Mouse (Mus musculus) liver, embryonic 16.5 days (tissue): ENCODE data around the gene Kpnb1. TPM values are rescaled to one million over a fixed set of nuclear protein-coding genes. Genes with fewer than 3 reads are reported as not detected.
A peak's percentile ranks its signal among the peaks of the same experiment; 100 is the strongest.

Experiments
- ATAC-seq: fragments of 200-750 bp; cut with Nextera tagmentation; 2 replicates; pipeline ENCODE4 v1.8.0; 2017; ENCODE audit warnings: low read depth, mild to moderate bottlenecking, moderate number of reproducible peaks, moderate library complexity
- H3K27ac ChIP-seq: fragments of 300-500 bp; sonication (generic); 2 replicates; pipeline ENCODE4 v1.5.1; 2014; ENCODE audit warnings: mild to moderate bottlenecking, low read length
- H3K27me3 ChIP-seq: fragments of 300-500 bp; sonication (generic); 2 replicates; pipeline ENCODE4 v1.6.1; 2014; ENCODE audit warnings: low read depth, low read length, mixed read lengths; ENCODE audit not compliant: control insufficient read depth, insufficient read depth
- H3K36me3 ChIP-seq: fragments of 300-500 bp; sonication (generic); 2 replicates; pipeline ENCODE4 v1.6.1; 2014; ENCODE audit warnings: mild to moderate bottlenecking; ENCODE audit not compliant: control insufficient read depth, insufficient read depth
- H3K4me1 ChIP-seq: fragments of 300-500 bp; sonication (generic); 2 replicates; pipeline ENCODE4 v1.6.1; 2014; ENCODE audit warnings: low read depth, low read length, mixed read lengths; ENCODE audit not compliant: control insufficient read depth
- H3K4me2 ChIP-seq: fragments of 300-500 bp; sonication (generic); 2 replicates; pipeline ENCODE4 v1.6.1; 2014; ENCODE audit warnings: low read depth, low read length, mixed read lengths
- H3K4me3 ChIP-seq: fragments of 300-500 bp; sonication (generic); 2 replicates; pipeline ENCODE4 v1.5.1; 2014; ENCODE audit warnings: low read depth, mild to moderate bottlenecking, low read length
- H3K9ac ChIP-seq: fragments of 300-500 bp; sonication (generic); 2 replicates; pipeline ENCODE4 v1.6.1; 2014; ENCODE audit warnings: low read depth, low read length
- H3K9me3 ChIP-seq: fragments of 300-500 bp; sonication (generic); replicated peaks from 2 replicates; pipeline ENCODE4 v1.6.1; 2016; ENCODE audit warnings: low read length; ENCODE audit not compliant: control insufficient read depth
- WGBS: fragments of 180-500 bp; shearing (Covaris S2); extraction: QIAGEN DNeasy Blood & Tissue Kit; methylation state at CpG from one replicate; pipeline ENCODE4 v1.1.7; 2014; ENCODE audit not compliant: insufficient replicate concordance; 5-methylcytosine and 5-hydroxymethylcytosine counted together
- polyA plus RNA-seq: library from polyadenylated mRNA; unstranded; fragments of >200 nt; fragmentation: Nextera tagmentation; extraction: Ambion mirVana; gene quantifications from 2 replicates; pipeline ENCODE4 v1.2.1, GENCODE M21; 2015

The Kpnb1 gene
- polyA plus RNA-seq, 1 experiment from 2014 or later, result 14.5 TPM

GRCm38 (mm10) chr11:97150411-97151330 lies 37.0 kb downstream of the Kpnb1 start:
- peaks cover 51% of the 10 kb centered on the region for H3K27me3 ChIP-seq
- H3K4me1 ChIP-seq, result peaks cover 3% of the 10 kb centered on the region
- peak; percentile 35 for ATAC-seq
- peak overlapping the region; percentile 68 for H3K4me2 ChIP-seq
- peak overlapping the region; percentile 31 for H3K27ac ChIP-seq
- no peaks in the 10 kb centered on the region for H3K9me3 ChIP-seq
- peak overlapping the region; percentile 16 for H3K9ac ChIP-seq
- WGBS, result under 1% methylated on average over 76 of the region's 102 CpGs
- H3K36me3 ChIP-seq, result peaks cover 5% of the 10 kb centered on the region; the same call in 1 of the 2 replicates
- H3K4me3 ChIP-seq, result peak overlapping the region; percentile 57

GRCm38 (mm10) chr11:97149995-97150410 lies 37.7 kb downstream of the Kpnb1 start:
- peaks cover 3% of the 10 kb centered on the region for H3K4me1 ChIP-seq
- peak; percentile 48 for ATAC-seq
- peak overlapping the region; percentile 48 for H3K27ac ChIP-seq
- 5% methylated on average over 14 of the region's 14 CpGs for WGBS
- peak overlapping the region; percentile 68 for H3K4me2 ChIP-seq
- H3K4me3 ChIP-seq, result peak overlapping the region; percentile 57
- H3K36me3 ChIP-seq, result no peaks in the 10 kb centered on the region
- no peaks in the 10 kb centered on the region for H3K9me3 ChIP-seq
- H3K27me3 ChIP-seq, result peaks cover 51% of the 10 kb centered on the region
- H3K9ac ChIP-seq, result 0 out of 2 replicates have a peak overlapping the region, but pooled peaks have one; percentile 16

GRCm38 (mm10) chr11:97149026-97149425 lies 38.7 kb downstream of the Kpnb1 start:
- H3K9ac ChIP-seq, result no peak overlapping the region; the same call in 1 of the 2 replicates
- 38% methylated on average over 9 of the region's 9 CpGs for WGBS
- peaks cover 51% of the 10 kb centered on the region for H3K27me3 ChIP-seq
- peak overlapping the region; percentile 57 for H3K4me3 ChIP-seq
- no peak for ATAC-seq
- no peaks in the 10 kb centered on the region for H3K9me3 ChIP-seq
- H3K4me1 ChIP-seq, result peaks cover 3% of the 10 kb centered on the region
- H3K4me2 ChIP-seq, result peak overlapping the region; percentile 68
- no peaks in the 10 kb centered on the region for H3K36me3 ChIP-seq
- H3K27ac ChIP-seq, result peak overlapping the region; percentile 48

- H3K4me3 ChIP-seq, result peak overlapping the region; percentile 57
- WGBS, result 37% methylated on average over 12 of the region's 12 CpGs
- H3K9ac ChIP-seq, result no peak overlapping the region
- H3K4me1 ChIP-seq, result peaks cover 3% of the 10 kb centered on the region
- no peaks in the 10 kb centered on the region for H3K36me3 ChIP-seq
- peaks cover 51% of the 10 kb centered on the region for H3K27me3 ChIP-seq
- no peaks in the 10 kb centered on the region for H3K9me3 ChIP-seq
- no peak overlapping the region for H3K27ac ChIP-seq
- H3K4me2 ChIP-seq, result peak overlapping the region; percentile 68; the same call in 1 of the 2 replicates
- ATAC-seq, result no peak
Observed at GRCm38 (mm10) chr11:97148591-97148990, 39.1 kb downstream of the Kpnb1 start.

- Histone ChIP-seq H3K4me1 (peaks cover 3% of the 10 kb centered on the region), H3K4me2 (no peak overlapping the region), H3K36me3 (no peaks in the 10 kb centered on the region), H3K9ac (no peak overlapping the region), H3K27ac (no peak overlapping the region), H3K4me3 (no peak overlapping the region), H3K9me3 (no peaks in the 10 kb centered on the region), H3K27me3 (peaks cover 45% of the 10 kb centered on the region)
- 40% methylated on average over 8 of the region's 8 CpGs for WGBS
- ATAC-seq, result no peak
Observed at GRCm38 (mm10) chr11:97147333-97147732, 40.3 kb downstream of the Kpnb1 start.

GRCm38 (mm10) chr11:97146724-97147123 lies 41.0 kb downstream of the Kpnb1 start:
- ATAC-seq, result no peak
- Histone ChIP-seq H3K4me1 (peaks cover 3% of the 10 kb centered on the region), H3K9ac (no peak overlapping the region), H3K27ac (no peak overlapping the region), H3K27me3 (peaks cover 39% of the 10 kb centered on the region), H3K4me2 (no peak overlapping the region), H3K9me3 (no peaks in the 10 kb centered on the region), H3K4me3 (no peak overlapping the region), H3K36me3 (no peaks in the 10 kb centered on the region)
- WGBS, result 11% methylated on average over 8 of the region's 8 CpGs

- no peak overlapping the region for H3K9ac ChIP-seq
- H3K4me2 ChIP-seq, result no peak overlapping the region
- H3K9me3 ChIP-seq, result no peaks in the 10 kb centered on the region
- ATAC-seq, result no peak
- no peak overlapping the region for H3K27ac ChIP-seq
- H3K36me3 ChIP-seq, result no peaks in the 10 kb centered on the region
- WGBS, result 61% methylated on average over 9 of the region's 9 CpGs
- H3K4me3 ChIP-seq, result no peak overlapping the region
- H3K27me3 ChIP-seq, result peaks cover 31% of the 10 kb centered on the region
- no peaks in the 10 kb centered on the region; the same call in none of the 2 replicates for H3K4me1 ChIP-seq
Observed at GRCm38 (mm10) chr11:97145951-97146350, 41.7 kb downstream of the Kpnb1 start.

- Histone ChIP-seq H3K9ac (no peak overlapping the region), H3K4me3 (no peak overlapping the region), H3K27ac (no peak overlapping the region), H3K27me3 (peaks cover 25% of the 10 kb centered on the region), H3K9me3 (no peaks in the 10 kb centered on the region), H3K36me3 (no peaks in the 10 kb centered on the region), H3K4me2 (no peak overlapping the region), H3K4me1 (no peaks in the 10 kb centered on the region; the same call in 1 of the 2 replicates)
- no peak for ATAC-seq
- WGBS, result 65% methylated on average over 2 of the region's 2 CpGs
Observed at GRCm38 (mm10) chr11:97145320-97145719, 42.4 kb downstream of the Kpnb1 start.
